Mouse (Mus musculus) limb, embryonic 11.5 days (tissue): ENCODE data around the gene Letm1. TPM values are rescaled to one million over a fixed set of nuclear protein-coding genes. Genes with fewer than 3 reads are reported as not detected.

Experiments used
- polyA plus RNA-seq: library from polyadenylated mRNA; unstranded; fragments of >200 nt; fragmentation: Nextera tagmentation; extraction: Ambion mirVana; gene quantifications from 2 replicates; pipeline ENCODE4 v1.2.1, GENCODE M21; 2014

The Letm1 gene
- polyA plus RNA-seq, 1 experiment from 2014 or later: 56.4 TPM

Other genes with a start within 250 kb of the Letm1 start
- 74.5 and 74.8 TPM in 2 replicates for gene Fam53a, start 153.2 kb downstream of the Letm1 start, polyA plus RNA-seq
- 0.21 and 0.45 TPM in 2 replicates for gene Gm9903, start 152.9 kb downstream of the Letm1 start, polyA plus RNA-seq
- 336 and 338 TPM in 2 replicates for gene Slbp, start 130.2 kb downstream of the Letm1 start, polyA plus RNA-seq
- 316 and 328 TPM in 2 replicates for gene Tacc3, start 124.7 kb downstream of the Letm1 start, polyA plus RNA-seq
- 41.7 and 43.4 TPM in 2 replicates for gene Tmem129, start 124.4 kb downstream of the Letm1 start, polyA plus RNA-seq
- gene Fgfr3, start 61.1 kb downstream of the Letm1 start, polyA plus RNA-seq: 11.6 TPM in 2 replicates
- 78.7 and 81.0 TPM in 2 replicates for gene Nsd2, start 37.9 kb upstream of the Letm1 start, polyA plus RNA-seq
- gene Nelfa, start 153.6 kb upstream of the Letm1 start, polyA plus RNA-seq: 71.0 and 78.7 TPM in 2 replicates
- gene Gm1673, start 200.6 kb upstream of the Letm1 start, polyA plus RNA-seq: 150 and 154 TPM in 2 replicates
- 0.09 and 0.21 TPM in 2 replicates for gene Nat8l, start 213.2 kb upstream of the Letm1 start, polyA plus RNA-seq